Mouse (Mus musculus): ENCODE results near the gene Rhox2c.
"Not testable (repeated sequence)": the region's sequence is repeated elsewhere in the genome, so short reads cannot be mapped to it uniquely, and the experiment has no call there.

- not testable (repeated sequence) for TF ChIP-seq CTCF (IDR thresholded peaks at IDR 0.05; ENCODE audit: extremely low read depth, insufficient read length, insufficient replicate concordance, low read depth, low read length); POLR2A (IDR thresholded peaks at IDR 0.05; ENCODE audit: low read depth, low read length)
These were observed 60.6 kb downstream of the Rhox2c start, which contains the start of gene Rhox4d for GRCm38 (mm10) chrX:37514059-37514458.
